Mouse (Mus musculus): ENCODE data around the gene Chchd6.

GRCm38 (mm10) chr6:89573768-89574167 is 21.7 kb downstream of the Chchd6 start:
- no peak for TF ChIP-seq EP300 (IDR thresholded peaks at IDR 0.05; ENCODE audit: low read depth)
- no peak for TF ChIP-seq CTCF (IDR thresholded peaks at IDR 0.05; ENCODE audit: low read depth)

Data from liver, postnatal 0 days (tissue).